Mouse (Mus musculus) cortical plate, adult 2 months (tissue): ENCODE data around the gene Apoh. TPM values are rescaled to one million over a fixed set of nuclear protein-coding genes. Genes with fewer than 3 reads are reported as not detected.

Experiments used
- H3K27ac ChIP-seq: fragments of 200-500 bp; 2 replicates; pipeline ENCODE4 v1.5.1; 2012; ENCODE audit warnings: low read length, control low read depth, inconsistent platforms; ENCODE audit not compliant: insufficient read depth
- H3K4me1 ChIP-seq: fragments of 200-500 bp; 2 replicates; pipeline ENCODE4 v1.6.1; 2011; ENCODE audit warnings: low read length; ENCODE audit not compliant: control insufficient read depth, insufficient read depth
- H3K4me3 ChIP-seq: fragments of 200-500 bp; 2 replicates; pipeline ENCODE4 v1.5.1; 2011; ENCODE audit warnings: mild to moderate bottlenecking, low read length, control low read depth; ENCODE audit not compliant: insufficient read depth
- CTCF ChIP-seq: fragments of 200-500 bp; IDR thresholded peaks from 2 replicates; pipeline ENCODE4 v1.5.1; 2011; ENCODE audit warnings: mild to moderate bottlenecking, control low read depth, low read length; ENCODE audit not compliant: insufficient read depth; ENCODE audit errors: extremely low read depth
- POLR2A ChIP-seq: fragments of 200-500 bp; IDR thresholded peaks from 2 replicates; pipeline ENCODE4 v1.6.1; 2011; ENCODE audit warnings: mild to moderate bottlenecking, low read length, control low read depth; ENCODE audit not compliant: insufficient read depth; ENCODE audit errors: extremely low read depth
- polyA plus RNA-seq: library from polyadenylated mRNA; depleted of rRNA; stranded (reverse); fragments of >200 nt; gene quantifications from 2 replicates; pipeline ENCODE4 v1.2.3, GENCODE M21; 2012

Gene Apoh
- polyA plus RNA-seq, 1 experiment = 0.73 TPM

GRCm38 (mm10) chr11:108345321-108345720 lies 2.2 kb downstream of the Apoh start:
- no peak for TF ChIP-seq CTCF
- Histone ChIP-seq H3K4me1 (no peaks in the 10 kb centered on the region; the same call in 1 of the 2 replicates), H3K4me3 (no peak overlapping the region), H3K27ac (no peak overlapping the region)

GRCm38 (mm10) chr11:108350799-108351198 lies 7.6 kb downstream of the Apoh start:
- Histone ChIP-seq H3K4me3 (no peak overlapping the region), H3K27ac (no peak overlapping the region), H3K4me1 (no peaks in the 10 kb centered on the region)
- TF ChIP-seq CTCF (no peak), POLR2A (no peak)

DNA sequence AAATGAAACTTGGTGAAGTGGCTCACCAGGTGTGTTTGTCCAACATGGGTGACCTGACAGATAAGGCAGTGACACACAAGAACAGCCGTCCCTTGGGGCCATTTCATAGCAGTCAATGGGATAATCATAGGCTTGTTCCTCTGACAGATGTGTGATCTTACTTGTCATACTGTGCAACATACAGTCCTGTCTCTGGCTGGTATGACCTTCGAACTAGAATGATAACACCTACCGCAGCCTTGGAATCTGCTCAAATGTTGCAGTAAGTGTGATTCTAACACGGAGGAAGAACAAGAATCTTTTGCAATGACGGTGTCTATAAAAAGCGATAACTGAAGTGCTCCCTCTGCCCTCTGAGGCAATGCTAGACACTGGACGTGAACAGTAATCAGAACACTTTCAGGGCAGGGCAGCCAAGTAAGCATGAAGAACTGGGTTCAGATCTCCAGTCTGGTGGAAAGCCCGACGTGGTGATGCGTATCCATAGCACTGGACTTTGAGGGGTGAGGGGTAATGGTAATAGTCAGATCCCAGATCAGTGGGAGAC lies 9.8 kb downstream of the Apoh start:
- Histone ChIP-seq H3K4me3 (no peak overlapping the region), H3K4me1 (no peaks in the 10 kb centered on the region), H3K27ac (no peak overlapping the region)
- TF ChIP-seq CTCF (no peak), POLR2A (no peak)

DNA sequence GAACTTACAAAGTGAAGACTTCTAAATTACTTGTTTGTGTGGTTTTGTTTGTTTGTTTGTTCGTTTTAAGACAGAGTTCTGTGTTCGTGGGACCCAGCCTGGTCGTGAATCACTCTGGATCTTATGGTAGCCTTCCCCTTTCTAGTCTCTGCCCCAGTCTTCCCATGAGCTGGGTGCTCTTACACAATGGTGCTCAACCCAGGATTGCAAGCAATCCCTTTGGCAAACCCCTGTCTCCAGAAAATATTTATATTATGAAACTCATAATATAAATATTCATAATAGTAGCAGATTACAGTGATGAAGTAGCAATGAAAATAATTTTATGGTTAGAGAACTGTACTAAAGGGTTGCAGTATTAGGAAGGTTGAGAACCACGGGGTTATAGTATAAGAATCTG lies 12.9 kb downstream of the Apoh start:
- Histone ChIP-seq H3K4me3 (no peak overlapping the region), H3K27ac (no peak overlapping the region), H3K4me1 (no peaks in the 10 kb centered on the region)
- no peak for TF ChIP-seq CTCF

DNA sequence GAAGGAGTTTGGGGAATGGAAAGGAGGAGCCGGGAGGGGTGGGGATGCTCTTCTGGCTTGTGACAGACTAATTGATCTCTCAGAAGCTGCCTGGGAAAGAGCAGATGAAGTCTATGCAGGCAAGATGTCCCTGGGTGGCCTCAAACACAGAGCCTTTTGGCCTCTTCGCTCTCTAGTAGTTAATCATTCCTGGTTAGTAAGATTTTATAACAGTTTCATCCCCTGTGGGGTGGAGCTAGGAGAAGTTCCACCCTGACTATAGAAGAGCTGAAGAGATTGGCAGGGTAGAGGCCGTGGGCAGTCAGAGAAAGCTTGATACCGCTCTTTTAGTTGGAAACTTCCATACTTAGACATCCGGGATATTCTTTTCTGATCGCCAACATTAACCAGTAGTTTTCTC lies 15.8 kb downstream of the Apoh start:
- Histone ChIP-seq H3K4me3 (no peak overlapping the region), H3K27ac (no peak overlapping the region), H3K4me1 (no peaks in the 10 kb centered on the region)
- TF ChIP-seq CTCF (no peak), POLR2A (no peak)

- H3K4me3 ChIP-seq = no peak overlapping the region
- TF ChIP-seq CTCF = no peak
- no peak for TF ChIP-seq POLR2A
- no peak overlapping the region for H3K27ac ChIP-seq
- H3K4me1 ChIP-seq = no peaks in the 10 kb centered on the region
Observed at GRCm38 (mm10) chr11:108360983-108361382, 17.8 kb downstream of the Apoh start.

GRCm38 (mm10) chr11:108362965-108363364 lies 19.8 kb downstream of the Apoh start:
- Histone ChIP-seq H3K4me3 (no peak overlapping the region), H3K27ac (no peak overlapping the region), H3K4me1 (no peaks in the 10 kb centered on the region)
- TF ChIP-seq CTCF (no peak), POLR2A (no peak)

DNA sequence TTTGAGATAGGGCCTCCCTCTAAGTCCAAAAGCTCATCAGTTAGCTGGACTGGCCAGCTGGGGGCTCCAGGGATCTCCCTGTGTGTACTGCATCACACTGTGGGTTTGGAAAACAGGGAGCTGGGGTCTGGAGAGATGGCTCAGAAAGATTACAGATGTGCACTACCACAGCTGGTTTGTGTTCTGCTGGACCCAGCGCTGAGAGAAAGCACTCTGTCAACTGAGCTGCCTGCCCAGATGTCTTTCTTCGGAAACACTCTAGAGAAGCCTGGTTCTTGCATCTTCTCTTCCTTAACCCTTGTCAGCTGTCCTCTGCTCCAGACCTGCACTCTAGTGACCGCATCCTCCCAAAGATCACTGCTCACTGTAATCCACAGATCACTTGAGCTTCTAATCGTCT lies 20.8 kb downstream of the Apoh start:
- H3K27ac ChIP-seq = no peak overlapping the region
- H3K4me3 ChIP-seq = no peak overlapping the region
- no peaks in the 10 kb centered on the region for H3K4me1 ChIP-seq
- no peak for TF ChIP-seq POLR2A
- TF ChIP-seq CTCF = no peak

DNA sequence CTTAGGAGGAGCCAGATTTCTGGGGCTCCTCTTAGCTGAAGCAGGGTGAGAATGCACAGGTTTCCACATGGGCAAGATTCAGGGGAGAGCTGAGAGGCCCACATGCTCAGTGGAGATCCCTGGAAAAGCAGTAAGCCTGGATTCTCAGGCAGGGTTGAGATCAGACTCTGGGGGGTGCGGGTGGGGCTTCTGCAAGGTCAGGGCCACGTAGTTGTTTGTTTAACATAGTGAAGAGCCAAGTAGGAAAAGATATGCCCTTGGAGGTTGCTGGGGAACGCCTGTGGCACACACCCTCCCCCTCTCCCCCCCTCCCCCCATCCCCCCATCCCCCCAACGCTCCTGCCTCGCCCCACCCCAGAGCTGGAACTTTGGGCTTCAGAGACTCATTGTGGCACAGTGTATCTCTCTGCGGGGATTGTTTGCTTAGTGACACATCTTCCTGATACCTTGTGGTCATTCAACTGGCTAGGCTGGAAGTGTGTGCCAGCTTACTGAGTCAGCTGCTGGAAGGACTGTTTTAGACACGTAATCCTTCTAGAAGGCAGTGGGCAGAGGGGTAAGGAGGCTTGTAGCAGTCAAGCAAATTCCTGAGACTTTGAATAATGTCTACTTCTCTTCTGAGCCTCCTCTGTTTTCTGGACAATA lies 21.9 kb downstream of the Apoh start:
- Histone ChIP-seq H3K27ac (no peak overlapping the region), H3K4me1 (no peaks in the 10 kb centered on the region), H3K4me3 (no peak overlapping the region)
- TF ChIP-seq CTCF (no peak), POLR2A (no peak)

DNA sequence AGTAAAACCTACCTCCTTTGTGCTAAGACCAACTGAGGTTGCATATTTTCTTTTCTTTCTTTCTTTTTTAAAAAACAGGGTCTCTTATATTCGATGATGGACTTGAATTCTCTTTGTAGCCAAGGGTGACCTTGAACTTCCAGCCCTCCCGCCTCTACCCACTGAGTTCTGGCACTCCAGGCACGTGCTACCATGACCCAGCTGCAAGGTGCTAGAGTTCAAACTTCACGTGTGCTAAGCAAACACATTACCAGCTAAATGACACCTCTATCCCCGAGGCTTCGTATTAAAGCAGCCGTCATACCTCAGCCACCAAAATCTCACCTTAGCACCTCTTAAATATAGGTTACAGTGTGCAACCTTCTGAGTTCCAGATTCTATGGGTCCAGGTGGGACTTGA lies 22.4 kb downstream of the Apoh start:
- no peaks in the 10 kb centered on the region for H3K4me1 ChIP-seq
- H3K27ac ChIP-seq = no peak overlapping the region
- TF ChIP-seq POLR2A (no peak), CTCF (no peak)
- no peak overlapping the region for H3K4me3 ChIP-seq

- TF ChIP-seq POLR2A (no peak), CTCF (no peak)
- Histone ChIP-seq H3K4me3 (no peak overlapping the region), H3K4me1 (no peaks in the 10 kb centered on the region), H3K27ac (no peak overlapping the region)
Observed at GRCm38 (mm10) chr11:108367046-108367445, 23.9 kb downstream of the Apoh start.
